Mouse (Mus musculus) megakaryocyte, adult 5-6 weeks (primary cell): ENCODE results near the gene Ropn1. TPM values are rescaled to one million over a fixed set of nuclear protein-coding genes. Genes with fewer than 3 reads are reported as not detected.
A peak's percentile ranks its signal among the peaks of the same experiment; 100 is the strongest.
"Not testable (repeated sequence)": the region's sequence is repeated elsewhere in the genome, so short reads cannot be mapped to it uniquely, and the experiment has no call there.

Experiments used
- ATAC-seq: 2 replicates; pipeline ENCODE4 v1.8.0; 2016; ENCODE audit warnings: mild to moderate bottlenecking, inconsistent platforms; ENCODE audit not compliant: poor library complexity, severe bottlenecking
- total RNA-seq, 2 experiments: library from RNA; stranded (forward) in 1 of 2; stranded (reverse) in 1 of 2; fragments of 153-499, 151-499 nt in 1 of 2; fragments of 221-1000, 200-1000 nt in 1 of 2; gene quantifications; 2 replicates each; pipeline versions ENCODE4 v1.2.3 to v1.2.4; 2015 to 2017

Gene Ropn1
- total RNA-seq (2015) (not detected in 2 replicates), total RNA-seq (2017) (not detected in 2 replicates)

DNA sequence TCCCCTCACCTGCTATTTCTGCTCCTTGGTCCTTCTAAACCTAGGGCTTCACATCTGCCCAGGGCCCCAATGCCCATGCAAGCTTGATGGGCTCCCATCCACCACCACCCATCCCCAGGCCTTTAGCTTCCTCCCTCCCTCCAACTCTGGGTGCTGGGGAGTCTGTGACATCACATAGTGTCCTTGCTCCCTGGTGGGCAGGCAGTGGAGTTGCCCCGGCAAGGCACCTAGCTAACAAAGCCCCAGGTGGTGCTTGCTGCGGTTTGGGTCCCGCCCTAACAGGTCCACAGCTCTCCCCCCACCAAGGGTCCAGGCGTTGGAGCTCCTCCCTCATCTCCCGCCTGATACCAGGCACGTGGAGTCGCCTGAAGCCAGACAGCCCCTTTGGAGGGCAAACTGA, at the start of gene Ropn1:
TSS of gene Ropn1 (plus strand) at position 301 of the 400 bp plus-strand sequence.
- ATAC-seq, result no peak

- no peak for ATAC-seq
Observed at GRCm38 (mm10) chr16:34601954-34602353, 47.8 kb upstream of the Ropn1 start.

DNA sequence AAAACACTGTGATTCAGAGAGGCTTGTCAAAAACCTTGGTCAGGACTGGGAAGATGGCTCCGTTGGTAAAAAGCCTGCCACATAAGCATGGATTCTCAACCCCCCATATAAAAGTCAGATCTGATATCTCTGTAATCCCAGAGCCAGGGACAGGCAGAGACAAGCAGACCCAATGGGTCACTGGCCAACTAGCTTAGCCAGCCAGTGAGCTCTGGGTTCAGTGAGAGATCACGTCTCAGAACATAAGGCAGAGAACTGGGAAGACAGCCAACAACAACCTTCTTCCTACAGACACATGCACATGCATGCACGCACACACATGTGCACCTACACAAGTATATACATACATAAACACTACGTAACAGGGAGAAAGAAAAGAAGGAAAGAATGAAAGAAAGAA, 46.6 kb upstream of the Ropn1 start:
- ATAC-seq, result no peak

DNA sequence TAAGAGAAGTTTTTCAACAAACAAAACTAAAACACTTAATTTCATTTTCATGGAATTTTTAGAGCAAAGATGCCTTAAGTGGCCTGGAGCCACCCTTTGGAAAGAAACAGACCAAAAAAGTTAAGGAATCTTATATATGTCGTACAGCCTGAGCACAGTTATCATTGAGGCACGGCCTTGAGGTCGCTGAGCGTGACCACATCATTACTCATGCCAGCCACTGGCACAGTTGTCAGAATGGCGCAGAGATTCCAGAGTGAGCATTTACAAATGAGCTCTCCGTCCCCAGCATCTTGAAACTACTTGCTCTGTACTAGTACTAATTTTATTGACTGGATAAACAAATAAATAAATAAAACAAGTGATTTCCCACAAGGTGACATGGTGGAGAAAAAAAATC, 45.9 kb upstream of the Ropn1 start:
- no peak for ATAC-seq

DNA sequence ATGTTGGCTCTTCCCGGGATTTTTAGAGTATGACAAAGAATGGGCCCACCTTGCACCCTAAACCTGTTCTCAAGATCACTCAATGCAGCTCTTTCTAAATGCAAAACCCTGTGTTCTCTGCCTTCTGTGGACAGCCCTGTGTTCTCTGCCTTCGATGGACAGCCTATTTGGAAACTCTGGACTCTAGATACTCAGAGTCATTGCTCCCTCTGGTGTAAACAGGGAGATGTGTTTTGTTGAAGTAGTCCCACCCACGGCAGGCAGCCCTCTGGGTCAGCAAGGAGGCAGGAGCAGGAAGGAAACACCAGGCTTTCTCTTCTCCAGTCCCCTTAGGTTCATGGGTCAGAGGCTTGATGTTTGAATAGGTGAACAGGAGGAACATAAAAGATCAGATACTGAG, 44.0 kb upstream of the Ropn1 start:
- ATAC-seq, result no peak

DNA sequence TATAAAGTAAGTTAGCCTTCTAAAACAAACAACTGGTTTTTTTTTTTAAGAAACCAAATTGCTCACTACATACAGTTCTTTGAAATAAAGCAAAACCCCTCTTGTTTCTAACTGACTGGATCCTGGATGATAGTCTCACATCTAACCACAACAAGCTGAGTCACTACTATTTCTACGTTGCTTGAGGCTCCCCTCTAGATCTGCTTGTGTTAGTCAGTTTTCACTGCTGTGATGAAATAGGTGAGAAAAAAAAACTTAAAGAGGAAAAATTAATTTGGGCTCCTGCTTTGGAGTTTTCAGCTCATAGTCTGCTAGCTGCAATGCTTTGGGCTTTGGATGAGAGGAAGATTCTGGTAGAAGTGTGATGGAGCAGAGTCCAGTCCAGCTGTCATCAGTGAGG, 39.6 kb upstream of the Ropn1 start:
- no peak for ATAC-seq

DNA sequence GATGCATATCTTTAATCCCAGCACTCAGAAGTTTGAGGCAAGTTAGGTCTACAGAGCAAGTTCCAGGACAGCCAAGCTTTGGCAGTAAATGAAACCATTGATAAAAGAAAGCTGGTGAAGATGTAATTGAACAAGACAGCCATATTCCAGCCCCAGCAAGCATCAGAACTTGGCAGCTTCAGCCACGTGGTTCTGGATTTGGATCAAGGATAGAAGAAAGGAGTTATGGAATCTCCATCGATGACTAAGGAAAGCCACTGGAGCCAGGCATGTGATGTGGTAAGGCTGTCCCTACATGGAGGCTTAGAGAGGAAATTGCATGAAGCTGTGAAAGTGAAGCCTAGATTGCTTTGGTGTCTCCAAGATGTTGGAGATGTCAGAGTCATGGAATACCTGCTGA, 35.7 kb upstream of the Ropn1 start:
- ATAC-seq, result no peak

DNA sequence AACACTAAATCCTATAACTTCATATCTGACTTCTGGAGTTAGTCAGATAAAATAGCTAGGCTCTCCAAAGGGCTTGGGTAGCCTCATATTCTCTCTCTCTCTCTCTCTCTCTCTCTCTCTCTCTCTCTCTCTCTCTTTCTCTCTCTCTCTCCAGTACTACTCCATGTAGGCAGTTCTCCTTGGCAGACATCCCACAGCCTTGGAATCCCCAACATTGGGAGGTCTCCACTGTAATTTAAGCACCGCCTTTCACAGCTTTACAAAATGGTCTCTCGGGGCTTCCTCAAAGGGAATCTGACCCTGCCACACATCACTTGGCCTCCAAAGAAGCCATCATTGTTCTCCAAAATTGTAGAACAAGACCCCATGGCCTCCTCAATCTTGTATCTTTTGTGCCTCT, 22.1 kb upstream of the Ropn1 start:
- ATAC-seq, result no peak

GRCm38 (mm10) chr16:34628397-34628796, 21.3 kb upstream of the Ropn1 start:
- ATAC-seq, result no peak

GRCm38 (mm10) chr16:34635557-34635956, 14.2 kb upstream of the Ropn1 start:
- ATAC-seq, result no peak

DNA sequence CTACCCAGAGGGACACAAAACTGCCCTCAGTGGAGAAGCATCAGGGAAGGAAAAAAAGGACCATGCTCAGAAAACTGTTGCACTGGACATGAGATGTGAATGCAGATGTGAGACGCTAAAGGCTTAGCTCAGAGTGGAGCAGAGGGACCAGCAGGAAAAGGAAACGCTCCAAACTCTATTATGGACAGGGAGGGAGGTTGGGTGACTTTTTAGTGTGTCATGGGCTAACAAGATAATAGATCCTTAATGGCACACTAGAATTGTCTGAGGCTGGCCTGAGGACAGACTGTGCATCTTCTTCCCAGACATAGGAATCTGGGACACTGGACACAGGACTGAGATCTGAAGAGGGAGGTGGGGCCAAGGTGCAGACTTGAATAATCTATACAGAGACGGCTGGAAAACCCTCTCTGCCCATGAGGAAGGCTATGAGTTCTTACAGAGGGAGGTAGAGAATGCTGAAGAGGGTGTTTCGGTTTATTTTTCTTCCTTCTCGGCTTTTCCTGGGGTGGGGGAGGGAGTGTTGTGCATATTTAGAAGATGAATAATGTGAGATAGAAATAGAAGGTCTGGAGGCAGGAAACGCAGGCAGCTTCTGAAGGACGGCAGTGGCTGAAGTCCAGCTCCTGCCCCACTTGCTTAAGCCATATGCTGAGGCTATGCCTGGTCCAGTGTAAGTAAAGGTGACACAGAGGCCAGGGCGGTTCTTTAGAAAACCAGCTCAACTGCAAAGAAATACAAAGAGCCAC, 6.0 kb upstream of the Ropn1 start:
- ATAC-seq, result no peak

GRCm38 (mm10) chr16:34653023-34653422, 3.3 kb downstream of the Ropn1 start:
- ATAC-seq, result no peak

DNA sequence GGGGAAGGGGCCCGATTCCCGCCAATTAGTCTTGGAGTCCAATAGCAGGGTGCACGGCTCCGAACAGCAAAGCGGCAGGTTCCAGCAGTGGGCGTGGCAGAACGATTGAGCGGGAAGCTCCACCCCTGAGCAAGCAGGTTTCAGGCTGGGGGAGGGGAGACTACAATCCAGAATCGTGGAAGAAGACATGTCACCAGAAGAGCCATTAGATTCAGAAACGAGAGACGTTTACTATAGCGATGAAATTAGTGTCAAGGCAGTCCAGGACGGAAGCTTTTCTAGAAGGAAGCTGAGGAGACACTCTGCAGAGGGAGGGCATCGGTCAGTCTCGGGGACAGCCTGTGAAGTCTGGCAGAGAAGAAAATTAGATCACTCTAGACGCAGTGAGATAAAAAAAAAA, 7.8 kb downstream of the Ropn1 start:
- not testable (repeated sequence) for ATAC-seq

DNA sequence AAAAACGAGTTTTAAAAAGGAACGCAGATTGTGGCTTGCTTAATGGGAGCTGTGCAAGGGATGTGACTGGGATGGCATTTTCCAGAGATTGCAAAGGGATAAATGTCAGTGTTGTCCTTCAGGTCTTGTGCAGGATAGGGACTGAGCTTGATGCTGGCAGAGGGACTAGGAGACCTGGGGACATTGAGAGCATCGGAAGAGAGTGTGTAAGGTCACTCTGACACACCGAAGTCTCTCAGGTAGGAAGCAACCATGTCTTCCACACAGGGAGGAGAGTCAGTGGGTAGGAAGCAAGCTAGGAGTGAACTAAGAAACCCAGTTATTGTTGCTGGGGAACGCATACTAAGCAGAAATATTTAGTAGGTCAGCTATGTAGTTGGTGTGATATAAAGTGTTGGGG, 8.3 kb downstream of the Ropn1 start:
- no peak for ATAC-seq

GRCm38 (mm10) chr16:34658388-34658787, 8.7 kb downstream of the Ropn1 start:
- ATAC-seq, result no peak

DNA sequence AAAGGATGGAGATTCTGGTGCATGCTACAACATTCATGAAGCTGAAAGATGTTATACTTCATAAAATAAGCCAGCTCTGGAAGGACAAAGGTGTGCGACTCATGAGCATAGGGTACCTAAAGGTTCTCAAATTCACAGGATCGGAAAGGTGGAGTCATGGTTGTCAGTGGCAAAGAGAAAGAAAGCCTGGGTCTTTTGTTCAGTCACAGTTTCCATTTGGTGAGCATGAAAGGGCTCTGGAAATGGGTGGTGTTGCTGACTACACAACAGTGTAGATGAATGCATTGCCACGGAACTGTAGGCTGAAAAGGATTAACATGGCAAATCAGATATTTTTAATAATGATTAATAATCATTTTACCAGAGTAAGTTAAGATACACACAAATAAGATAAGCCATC, 14.8 kb downstream of the Ropn1 start:
- ATAC-seq, result no peak

DNA sequence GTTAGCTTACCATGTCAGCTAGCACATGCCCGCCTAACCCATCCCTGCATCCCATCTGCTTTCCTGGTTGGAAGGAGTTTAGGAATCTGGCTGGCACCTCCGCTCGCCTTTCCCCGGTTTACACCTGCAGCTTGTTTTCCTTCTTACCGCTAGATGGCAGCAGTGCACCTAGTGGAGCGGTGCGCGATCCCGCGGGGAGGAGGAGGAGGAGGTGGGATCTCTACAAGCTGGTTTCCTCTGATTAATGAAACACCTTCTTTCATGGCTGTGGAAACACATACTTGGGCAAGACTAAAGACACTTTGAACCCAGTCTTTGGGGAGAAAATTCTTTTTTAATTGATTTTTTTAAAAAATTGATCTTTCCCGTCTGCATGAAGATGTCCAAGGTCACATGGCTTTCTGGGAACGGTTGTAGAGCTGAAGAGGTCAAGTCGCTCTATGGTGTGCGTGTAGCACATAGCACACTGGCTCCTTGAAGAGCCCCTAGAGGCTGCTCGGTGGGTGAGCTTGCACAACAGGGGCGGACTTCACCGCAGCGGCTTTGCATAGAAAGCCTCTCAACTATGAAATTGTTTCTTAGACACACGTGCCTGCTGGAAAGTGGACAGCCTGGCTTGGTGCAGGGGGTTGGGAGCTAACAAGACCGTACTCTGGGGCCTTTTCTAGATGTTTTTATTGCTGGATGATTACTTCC, 17.5 kb downstream of the Ropn1 start:
- peak; percentile 98 for ATAC-seq

- ATAC-seq, result no peak
Observed at GRCm38 (mm10) chr16:34668341-34668740, 18.6 kb downstream of the Ropn1 start.

DNA sequence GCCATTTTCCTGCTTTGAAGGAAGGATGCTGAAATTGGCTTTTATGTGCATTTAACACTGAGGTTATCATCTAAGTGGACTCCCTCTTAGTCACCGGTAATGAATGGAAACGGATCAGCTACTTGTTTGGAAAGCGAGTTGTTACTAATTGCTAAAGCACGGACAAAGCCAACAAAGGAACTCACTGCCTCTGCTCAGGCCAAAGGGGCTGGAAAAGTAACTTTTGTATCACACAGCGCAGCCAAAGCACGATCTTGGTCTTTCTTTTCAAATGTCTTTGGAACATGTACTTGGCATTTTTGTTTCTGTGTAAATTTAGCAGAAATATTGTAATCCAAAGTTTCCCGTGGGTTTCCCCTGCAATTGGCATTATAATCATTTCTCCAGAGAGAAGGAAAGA, 22.2 kb downstream of the Ropn1 start:
- ATAC-seq, result no peak

- ATAC-seq, result 0 out of 2 replicates have a peak, but pooled peaks have one; percentile 3
Observed at GRCm38 (mm10) chr16:34672822-34673221, 23.1 kb downstream of the Ropn1 start.

DNA sequence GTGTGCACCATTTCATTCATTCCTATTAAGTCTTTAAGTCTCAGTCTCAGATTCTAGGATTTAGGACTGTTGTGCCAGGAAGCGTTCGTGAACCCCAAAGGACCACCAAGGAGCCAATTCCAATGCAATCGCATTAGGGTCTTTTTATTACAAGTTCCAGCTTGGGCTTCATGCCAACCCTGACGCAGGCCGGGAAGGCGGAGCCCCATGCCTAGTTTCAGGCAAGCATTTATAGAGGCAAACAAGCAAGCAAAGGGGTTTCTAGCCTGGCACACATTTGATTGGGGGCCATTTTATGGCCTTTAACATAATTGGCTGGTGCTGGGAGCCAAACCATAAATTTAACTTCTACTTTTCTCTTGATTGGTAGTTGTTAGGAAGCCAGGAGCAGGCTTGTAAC, 24.6 kb downstream of the Ropn1 start:
- no peak for ATAC-seq

GRCm38 (mm10) chr16:34681823-34682222, 32.1 kb downstream of the Ropn1 start:
- ATAC-seq, result peak; percentile 52; the same call in 1 of the 2 replicates
